Mouse (Mus musculus) adrenal gland, adult 18-20 months (tissue): ENCODE results near the gene Castor2. TPM values are rescaled to one million over a fixed set of nuclear protein-coding genes. Genes with fewer than 3 reads are reported as not detected.

ENCODE experiments used
- total RNA-seq, 2 experiments: library from RNA; stranded (reverse); gene quantifications; 1 replicate in 1 of 2; 2 replicates in 1 of 2; pipeline ENCODE4 v1.2.3; 2021

Gene Castor2
- total RNA-seq, 2 experiments from 2014 or later, result 12.4 to 14.0 TPM

Other genes starting within 250 kb of the Castor2 start
- 10 to 100 TPM; 28.2 to 34.7 TPM for gene Rcc1l, start 77.1 kb downstream of the Castor2 start, total RNA-seq
- gene Gtf2ird2, start 84.3 kb downstream of the Castor2 start, total RNA-seq, result 1 to 10 TPM; 8.1 to 8.5 TPM
- gene Ncf1, start 129.9 kb downstream of the Castor2 start, total RNA-seq, result 10 to 100 TPM; 10.0 to 12.1 TPM
- gene Gtf2i, start 215.0 kb downstream of the Castor2 start, total RNA-seq, result 100 to 1,000 TPM; 170 to 215 TPM